7 mouse cellular contexts compared by ENCODE assay signal in genomic region chr2:69790285-69790684, GRCm38 (mm10). TPM values are rescaled to one million over a fixed set of nuclear protein-coding genes. Genes with fewer than 3 reads are reported as not detected.
A peak's percentile ranks its signal among the peaks of the same experiment; 100 is the strongest.
DNase-seq lines count a peak whose midpoint lies in the region; ATAC-seq and TF ChIP-seq lines count a peak whose summit lies in the region.

No protein-coding gene starts in this region.

- 0 out of 2 replicates have a peak, but pooled peaks have one; percentile 55 for TF ChIP-seq EP300 in heart, adult 2 months (IDR thresholded peaks at IDR 0.05; ENCODE audit: insufficient read depth, low read depth, low read length)

- peak; percentile 82 for DNase-seq in adrenal gland, postnatal 25 days
- peak; percentile 86 to 89 for DNase-seq in heart, adult 2 months
- peak; percentile 81 to 94 for DNase-seq in kidney, adult 8-10 months
- peak; percentile 89 to 93 for DNase-seq in spleen, postnatal 10 days (ENCODE audit: low spot score in 2 of 2)

- TF ChIP-seq CTCF in heart, adult 2 months (IDR thresholded peaks at IDR 0.05) = peak; percentile 95

- H3K9me3 ChIP-seq in embryonic facial prominence, embryonic 13.5 days = no peaks in the 10 kb centered on the region
- H3K9me3 ChIP-seq in limb, embryonic 13.5 days = no peaks in the 10 kb centered on the region
- no peaks in the 10 kb centered on the region for H3K9me3 ChIP-seq in midbrain, embryonic 16.5 days (replicated peaks; ENCODE audit: control insufficient read depth, low read length, poor library complexity, severe bottlenecking)

- peak overlapping the region; percentile 71 for H3K4me2 ChIP-seq in embryonic facial prominence, embryonic 13.5 days
- H3K4me2 ChIP-seq in limb, embryonic 13.5 days (replicated peaks) = peak overlapping the region; percentile 87
- H3K4me2 ChIP-seq in midbrain, embryonic 16.5 days (ENCODE audit: low read length) = peak overlapping the region; percentile 90

- no peak for TF ChIP-seq POLR2A in heart, adult 2 months (IDR thresholded peaks at IDR 0.05; ENCODE audit: insufficient read depth, low read depth, low read length)

- ATAC-seq in embryonic facial prominence, embryonic 13.5 days (ENCODE audit: insufficient number of reproducible peaks, insufficient read depth, low FRiP score, low TSS enrichment, low read depth) = no peak
- no peak for ATAC-seq in limb, embryonic 13.5 days (ENCODE audit: low FRiP score, low read depth)
- ATAC-seq in midbrain, embryonic 16.5 days = peak; percentile 44; the same call in 1 of the 2 replicates

- H3K36me3 ChIP-seq in embryonic facial prominence, embryonic 13.5 days = peaks cover 27% of the 10 kb centered on the region
- H3K36me3 ChIP-seq in heart, adult 2 months (ENCODE audit: control insufficient read depth, insufficient read depth, low read length) = peaks cover 4% of the 10 kb centered on the region
- peaks cover 24% of the 10 kb centered on the region for H3K36me3 ChIP-seq in limb, embryonic 13.5 days
- H3K36me3 ChIP-seq in midbrain, embryonic 16.5 days (ENCODE audit: control insufficient read depth, insufficient read depth, low read length) = peaks cover 8% of the 10 kb centered on the region; the same call in 1 of the 2 replicates

- H3K27ac ChIP-seq in embryonic facial prominence, embryonic 13.5 days = no peak overlapping the region
- peak overlapping the region; percentile 84 for H3K27ac ChIP-seq in heart, adult 2 months
- H3K27ac ChIP-seq in limb, embryonic 13.5 days = peak overlapping the region; percentile 10; the same call in 1 of the 2 replicates
- peak overlapping the region; percentile 22; the same call in 1 of the 2 replicates for H3K27ac ChIP-seq in midbrain, embryonic 16.5 days (ENCODE audit: low read length)

- intact Hi-C loops in heart, adult 2 months (cut with DNase I) = no loop called here

- H3K4me3 ChIP-seq in embryonic facial prominence, embryonic 13.5 days = peak overlapping the region; percentile 77
- H3K4me3 ChIP-seq in heart, adult 2 months = peak overlapping the region; percentile 86
- H3K4me3 ChIP-seq in limb, embryonic 13.5 days = peak overlapping the region; percentile 70
- peak overlapping the region; percentile 78 for H3K4me3 ChIP-seq in midbrain, embryonic 16.5 days (ENCODE audit: low read depth, low read length)

- peak overlapping the region; percentile 83 for H3K9ac ChIP-seq in embryonic facial prominence, embryonic 13.5 days
- H3K9ac ChIP-seq in heart, adult 2 months (ENCODE audit: low read depth, low read length) = no peak overlapping the region
- H3K9ac ChIP-seq in limb, embryonic 13.5 days = peak overlapping the region; percentile 77
- peak overlapping the region; percentile 89 for H3K9ac ChIP-seq in midbrain, embryonic 16.5 days (ENCODE audit: low read depth, low read length)

- no peaks in the 10 kb centered on the region for H3K79me2 ChIP-seq in heart, adult 2 months (replicated peaks; ENCODE audit: control insufficient read depth, insufficient read depth, low read length)

- under 1% methylated on average over 10 of the region's 10 CpGs for WGBS in embryonic facial prominence, embryonic 13.5 days
- WGBS in heart, adult 2 months = 1% methylated on average over 10 of the region's 10 CpGs
- WGBS in limb, embryonic 13.5 days = 2% methylated on average over 10 of the region's 10 CpGs
- 1% methylated on average over 10 of the region's 10 CpGs for WGBS in midbrain, embryonic 16.5 days

- peaks cover 9% of the 10 kb centered on the region; the same call in 1 of the 2 replicates for H3K4me1 ChIP-seq in embryonic facial prominence, embryonic 13.5 days
- peaks cover 2% of the 10 kb centered on the region for H3K4me1 ChIP-seq in heart, adult 2 months (ENCODE audit: control insufficient read depth, insufficient read depth, low read length)
- H3K4me1 ChIP-seq in limb, embryonic 13.5 days = peaks cover 4% of the 10 kb centered on the region; the same call in 1 of the 2 replicates
- H3K4me1 ChIP-seq in midbrain, embryonic 16.5 days (ENCODE audit: control insufficient read depth, insufficient read depth, low read length) = peaks cover 14% of the 10 kb centered on the region

- no peaks in the 10 kb centered on the region for H3K27me3 ChIP-seq in embryonic facial prominence, embryonic 13.5 days
- no peaks in the 10 kb centered on the region for H3K27me3 ChIP-seq in heart, adult 2 months (ENCODE audit: control insufficient read depth, insufficient read depth, low read length)
- no peaks in the 10 kb centered on the region for H3K27me3 ChIP-seq in limb, embryonic 13.5 days
- H3K27me3 ChIP-seq in midbrain, embryonic 16.5 days (ENCODE audit: control insufficient read depth, insufficient read depth, low read depth, low read length) = no peaks in the 10 kb centered on the region

RNA-seq across cellular contexts. Expression of gene Phospho2, which starts 0.9 kb away (rescaled TPM):
- total RNA-seq in adrenal gland, postnatal 25 days (2021) = 22.1 and 24.3 TPM in 2 replicates
- 25.4 and 25.6 TPM in 2 replicates for polyA plus RNA-seq in embryonic facial prominence, embryonic 13.5 days (2015; fragmentation: Nextera tagmentation; extraction: Ambion mirVana)
- 10 to 100 TPM; 25.3 to 26.8 TPM for total RNA-seq in heart, adult 2 months (2021)
- 14.5 and 18.2 TPM in 2 replicates for polyA plus RNA-seq in heart, adult 2 months (2012; rRNA removed)
- polyA plus RNA-seq in limb, embryonic 13.5 days (2015; fragmentation: Nextera tagmentation; extraction: Ambion mirVana) = 22.2 and 25.2 TPM in 2 replicates
- polyA plus RNA-seq in midbrain, embryonic 16.5 days (2015; fragmentation: Nextera tagmentation; extraction: Ambion mirVana) = 35.9 and 38.5 TPM in 2 replicates

RNA-seq across cellular contexts. Expression of gene Ccdc173, which starts 0.9 kb away (rescaled TPM):
- total RNA-seq in adrenal gland, postnatal 25 days (2021) = 2.2 and 2.7 TPM in 2 replicates
- 3.3 and 3.6 TPM in 2 replicates for polyA plus RNA-seq in embryonic facial prominence, embryonic 13.5 days (2015; fragmentation: Nextera tagmentation; extraction: Ambion mirVana)
- under 1 TPM; 0.59 to 0.65 TPM for total RNA-seq in heart, adult 2 months (2021)
- 0.12 and 0.23 TPM in 2 replicates for polyA plus RNA-seq in heart, adult 2 months (2012; rRNA removed)
- polyA plus RNA-seq in limb, embryonic 13.5 days (2015; fragmentation: Nextera tagmentation; extraction: Ambion mirVana) = 1.9 and 2.3 TPM in 2 replicates
- polyA plus RNA-seq in midbrain, embryonic 16.5 days (2015; fragmentation: Nextera tagmentation; extraction: Ambion mirVana) = 2.6 and 3.0 TPM in 2 replicates

RNA-seq across cellular contexts. Expression of gene Klhl23, which starts 31.5 kb away (rescaled TPM):
- 14.8 and 16.8 TPM in 2 replicates for total RNA-seq in adrenal gland, postnatal 25 days (2021)
- 27.3 and 31.4 TPM in 2 replicates for polyA plus RNA-seq in embryonic facial prominence, embryonic 13.5 days (2015; fragmentation: Nextera tagmentation; extraction: Ambion mirVana)
- 10 to 100 TPM; 31.8 to 32.3 TPM for total RNA-seq in heart, adult 2 months (2021)
- polyA plus RNA-seq in heart, adult 2 months (2012; rRNA removed) = 10.3 and 24.2 TPM in 2 replicates
- 29.2 and 31.6 TPM in 2 replicates for polyA plus RNA-seq in limb, embryonic 13.5 days (2015; fragmentation: Nextera tagmentation; extraction: Ambion mirVana)
- polyA plus RNA-seq in midbrain, embryonic 16.5 days (2015; fragmentation: Nextera tagmentation; extraction: Ambion mirVana) = 93.3 and 104 TPM in 2 replicates
